Mouse (Mus musculus) retina, postnatal 7 days (tissue): Measurements from ENCODE around the gene Avil.

Source experiments
- DNase-seq: peaks from one replicate; pipeline ENCODE4 v3.0.0-alpha.2; 2012; ENCODE audit warnings: low read depth, low spot score

Avil gene

GRCm38 (mm10) chr10:127000529-127000928 lies at the start of gene Avil:
Gene Avil (plus strand): TSS chr10:127000709.
- no peak for DNase-seq

GRCm38 (mm10) chr10:126952375-126952774 lies 48.1 kb upstream of the Avil start:
- no peak for DNase-seq

- no peak for DNase-seq
Measured at GRCm38 (mm10) chr10:126953029-126953471, 47.5 kb upstream of the Avil start.

GRCm38 (mm10) chr10:126956692-126957358 lies 43.7 kb upstream of the Avil start:
- no peak for DNase-seq

- DNase-seq = no peak
Measured at GRCm38 (mm10) chr10:126957359-126958107, 43.0 kb upstream of the Avil start.

GRCm38 (mm10) chr10:126960496-126960895 lies 40.0 kb upstream of the Avil start:
- no peak for DNase-seq

- DNase-seq = no peak
Measured at GRCm38 (mm10) chr10:126961757-126962156, 38.8 kb upstream of the Avil start.

GRCm38 (mm10) chr10:126962271-126962965 lies 38.1 kb upstream of the Avil start:
- no peak for DNase-seq

- no peak for DNase-seq
Measured at GRCm38 (mm10) chr10:126962966-126963330, 37.6 kb upstream of the Avil start.

- no peak for DNase-seq
Measured at GRCm38 (mm10) chr10:126963821-126964220, 36.7 kb upstream of the Avil start.

GRCm38 (mm10) chr10:126971363-126972050 lies 29.0 kb upstream of the Avil start:
- no peak for DNase-seq

GRCm38 (mm10) chr10:126972051-126972725 lies 28.3 kb upstream of the Avil start:
- DNase-seq = no peak

- DNase-seq = no peak
Measured at GRCm38 (mm10) chr10:126972988-126973387, 27.5 kb upstream of the Avil start.

- no peak for DNase-seq
Measured at GRCm38 (mm10) chr10:126975706-126976105, 24.8 kb upstream of the Avil start.

GRCm38 (mm10) chr10:126977076-126977475 lies 23.4 kb upstream of the Avil start:
- DNase-seq = no peak

GRCm38 (mm10) chr10:126978277-126978994 lies 22.1 kb upstream of the Avil start, which contains the start of gene Ctdsp2:
Gene Ctdsp2 (plus strand): TSS chr10:126978717.
- peak; percentile 96 for DNase-seq

GRCm38 (mm10) chr10:126979121-126979635 lies 21.3 kb upstream of the Avil start:
- no peak for DNase-seq

GRCm38 (mm10) chr10:126979636-126980151 lies 20.8 kb upstream of the Avil start:
- no peak for DNase-seq

- no peak for DNase-seq
Measured at GRCm38 (mm10) chr10:126980221-126980932, 20.1 kb upstream of the Avil start.
